Mouse (Mus musculus) right cerebral cortex, postnatal 25 days (tissue): Measurements from ENCODE around the gene Adcyap1r1.

Source experiments
- DNase-seq: peaks from one replicate; pipeline ENCODE4 v3.0.0; 2022

Adcyap1r1 gene

GRCm38 (mm10) chr6:55504797-55505488 lies 53.2 kb downstream of the Adcyap1r1 start:
- DNase-seq: no peak

- DNase-seq: no peak
Measured at GRCm38 (mm10) chr6:55506519-55506918, 54.7 kb downstream of the Adcyap1r1 start.

- no peak for DNase-seq
Measured at GRCm38 (mm10) chr6:55509130-55509870, 57.5 kb downstream of the Adcyap1r1 start.

DNA sequence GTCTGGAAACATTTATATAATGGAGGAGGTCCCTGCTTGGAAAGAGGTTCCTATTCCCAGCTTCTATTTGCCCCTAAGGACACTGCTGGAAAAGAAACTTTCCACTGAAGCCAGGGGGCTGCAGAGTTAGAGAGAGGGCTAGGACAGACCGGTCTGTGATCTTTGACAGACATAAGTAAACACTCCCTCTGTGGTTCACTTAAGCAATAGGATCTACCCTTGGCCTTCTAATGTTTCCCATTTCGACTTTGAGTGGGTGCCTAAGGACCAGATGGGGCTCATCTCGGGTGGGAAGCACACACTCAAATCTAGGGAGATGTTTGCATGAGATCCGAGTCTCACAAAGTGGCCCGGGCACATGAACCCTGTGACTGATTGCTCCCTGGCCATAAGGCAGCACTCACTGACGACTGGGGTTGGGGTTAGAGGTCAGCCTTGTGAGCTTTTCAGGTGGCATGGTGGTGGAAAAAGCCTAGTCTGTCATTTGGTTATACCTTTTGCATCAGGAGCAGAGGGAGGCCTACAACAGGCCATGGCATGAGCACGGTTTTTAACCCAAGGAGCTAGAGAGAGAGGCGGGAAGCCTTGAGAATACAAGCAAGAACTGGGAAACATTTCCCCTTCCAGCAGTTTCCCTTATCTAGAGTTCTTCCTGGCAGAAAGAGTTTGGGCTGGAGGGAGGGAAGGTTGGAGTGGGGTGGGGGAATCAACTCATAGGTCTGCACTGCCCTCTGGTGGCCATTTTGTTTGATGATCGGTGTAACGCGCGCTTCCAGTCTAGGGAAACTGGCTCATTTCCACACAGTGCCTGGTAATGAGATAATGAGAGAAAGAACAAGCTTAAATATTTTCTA lies 59.7 kb downstream of the Adcyap1r1 start:
- peak; percentile 72 for DNase-seq

DNA sequence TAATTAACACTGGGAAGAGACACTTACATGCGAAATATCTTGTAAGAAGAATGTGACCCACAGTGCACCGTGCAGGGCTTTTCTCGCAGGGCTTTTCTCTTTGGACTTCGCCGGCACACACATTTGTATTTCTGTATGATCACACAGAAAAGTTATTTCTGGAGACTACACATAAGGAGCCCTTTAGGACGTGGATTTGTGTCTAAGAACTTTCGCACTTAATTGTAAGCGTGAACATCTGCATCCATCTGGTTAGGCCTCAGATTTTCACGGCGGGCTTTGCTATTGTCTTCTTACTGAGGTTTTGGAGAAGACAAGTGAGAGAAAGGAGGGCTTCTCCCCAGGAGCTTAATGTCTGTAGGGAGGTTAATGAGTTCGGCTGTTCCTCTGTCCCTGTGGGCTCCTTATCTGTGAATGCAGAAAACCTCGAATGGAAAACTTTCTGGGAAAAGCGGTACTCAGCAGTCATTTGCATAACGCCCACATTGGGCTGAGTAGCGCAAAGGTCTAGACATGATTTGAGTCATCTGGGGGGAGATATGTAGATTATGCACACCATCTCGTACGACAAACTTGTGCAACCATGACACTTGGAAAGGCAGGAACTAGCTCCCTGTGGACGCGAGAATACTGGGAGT lies 60.4 kb downstream of the Adcyap1r1 start:
- DNase-seq: no peak

DNA sequence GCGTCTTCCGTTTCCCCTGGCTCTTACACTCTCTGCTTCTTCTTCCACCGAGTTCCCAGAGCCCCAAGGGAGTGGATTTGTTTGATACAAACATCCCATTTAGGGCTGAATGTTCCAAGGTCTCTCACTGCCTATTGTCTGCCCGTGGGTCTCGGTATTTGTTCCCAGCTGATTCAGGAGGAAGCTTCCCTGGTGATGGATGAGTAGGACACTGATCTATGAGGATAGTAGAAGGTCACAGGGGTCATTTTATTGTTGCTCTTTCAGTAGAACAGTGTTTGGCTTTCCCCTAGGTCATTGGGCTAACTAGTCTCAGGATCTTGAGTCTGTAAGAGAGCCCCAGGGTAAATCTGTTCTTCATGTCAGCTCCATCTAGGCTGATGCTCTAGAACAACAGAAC lies 61.7 kb downstream of the Adcyap1r1 start:
- no peak for DNase-seq

GRCm38 (mm10) chr6:55519605-55520201 lies 67.9 kb downstream of the Adcyap1r1 start:
- peak; percentile 84 for DNase-seq

DNA sequence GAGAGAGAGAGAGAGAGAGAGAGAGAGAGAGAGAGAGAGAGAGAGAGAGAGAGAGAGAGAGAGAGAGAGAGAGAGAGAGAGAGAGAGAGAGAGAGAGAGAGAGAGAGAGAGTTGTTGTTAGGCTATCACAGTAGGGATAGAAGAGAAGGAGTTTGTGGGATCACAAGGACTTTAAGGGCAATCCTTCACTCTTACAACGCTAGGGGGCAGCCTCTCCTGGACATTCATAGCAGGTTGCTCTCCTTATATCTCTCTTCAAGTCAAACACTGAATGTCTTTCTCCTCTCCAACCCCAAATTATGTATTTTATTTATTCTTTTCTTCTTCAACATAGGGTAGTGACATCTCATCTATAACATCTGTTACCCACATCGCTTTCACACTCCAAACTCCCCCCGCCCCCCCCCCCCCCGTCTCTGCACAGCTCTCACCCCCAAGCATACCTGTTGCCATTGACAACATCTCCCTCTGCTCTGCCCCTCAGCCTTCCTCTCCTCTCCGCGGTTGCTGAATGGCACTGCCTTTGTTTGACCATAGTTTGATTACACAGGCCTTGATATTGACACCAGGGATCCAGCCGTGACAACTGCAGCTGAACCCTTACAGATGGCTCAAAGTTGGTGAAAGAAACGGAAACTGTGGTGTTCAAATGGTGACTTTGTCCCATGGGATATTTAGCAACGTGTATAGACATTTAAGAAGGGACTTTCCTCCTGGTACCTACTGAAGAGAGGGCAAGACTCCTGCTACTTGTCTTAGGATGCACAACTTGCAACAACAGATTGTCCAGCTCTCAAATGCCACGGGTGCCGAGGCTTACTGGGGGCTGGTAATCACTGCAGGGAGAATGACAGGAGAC lies 68.7 kb downstream of the Adcyap1r1 start:
- DNase-seq: peak; percentile 52

- DNase-seq: no peak
Measured at GRCm38 (mm10) chr6:55536469-55536868, 84.7 kb downstream of the Adcyap1r1 start.

DNA sequence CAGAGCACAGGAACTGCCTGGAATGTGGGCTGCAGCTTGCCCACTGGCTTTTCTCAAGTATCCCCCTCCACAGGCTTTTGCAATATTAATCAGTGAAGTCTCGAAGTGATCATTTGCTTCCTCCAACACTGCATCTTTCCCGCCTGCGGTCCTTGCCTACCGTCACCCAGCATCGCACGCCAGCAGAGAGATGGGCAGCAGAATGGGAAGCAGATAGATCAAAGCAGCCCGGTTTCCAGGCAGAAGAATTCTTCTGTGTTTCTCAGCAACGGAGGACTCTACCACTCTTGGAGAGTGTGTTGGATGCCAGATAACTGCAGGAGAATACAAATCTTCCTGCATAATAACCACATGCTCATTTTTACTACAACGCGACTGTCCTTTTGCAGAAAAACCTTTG lies 87.4 kb downstream of the Adcyap1r1 start:
- DNase-seq: peak; percentile 37

- no peak for DNase-seq
Measured at GRCm38 (mm10) chr6:55542359-55542758, 90.6 kb downstream of the Adcyap1r1 start.

DNA sequence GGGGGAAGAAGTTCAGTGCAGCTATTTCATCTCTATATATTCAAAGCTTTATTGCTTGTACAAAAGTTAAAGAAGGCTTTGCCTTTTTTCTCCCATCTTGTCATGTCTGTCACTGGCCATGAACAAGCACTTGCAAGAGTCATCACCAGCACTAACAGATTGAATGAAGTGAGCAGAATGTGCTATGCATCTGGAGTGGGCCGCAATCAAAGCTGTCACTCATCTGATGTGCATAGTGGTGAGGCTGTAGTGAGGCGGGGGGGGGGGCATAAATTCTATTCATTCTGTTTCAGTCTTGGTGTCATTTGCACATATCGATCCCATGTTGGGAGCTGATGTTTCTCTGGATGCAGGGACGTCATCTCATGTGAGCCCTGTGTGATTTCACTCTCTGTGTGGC lies 91.6 kb downstream of the Adcyap1r1 start:
- DNase-seq: no peak

DNA sequence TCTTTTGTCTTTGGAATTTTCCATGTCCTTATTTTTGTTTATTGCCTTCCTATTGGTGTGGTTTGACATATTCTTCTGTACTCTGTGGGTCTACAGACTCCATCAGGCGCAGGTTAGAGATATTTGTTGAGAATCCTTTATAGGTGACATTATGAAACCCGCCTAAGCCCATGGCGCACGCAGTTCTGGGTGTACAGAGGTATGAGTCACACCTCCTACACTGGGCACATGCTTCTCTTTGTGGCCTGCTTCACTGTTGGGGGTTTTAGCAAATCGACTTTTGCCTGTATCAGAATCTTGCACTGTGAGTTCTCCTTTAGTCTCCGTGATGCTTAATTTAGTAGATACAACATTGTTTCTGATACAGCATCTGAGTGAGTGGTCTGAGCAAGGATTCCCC lies 97.4 kb downstream of the Adcyap1r1 start:
- peak; percentile 33 for DNase-seq

GRCm38 (mm10) chr6:55550926-55551325 lies 99.1 kb downstream of the Adcyap1r1 start:
- peak; percentile 60 for DNase-seq
